Mouse (Mus musculus) C2C12 (cell line): ENCODE data around the gene Fkbp9.

Source experiments
- CEBPB ChIP-seq: IDR thresholded peaks from one replicate; pipeline ENCODE4 v1.6.1; 2011; ENCODE audit warnings: low read depth, mild to moderate bottlenecking, control low read depth, moderate library complexity
- CTCF ChIP-seq: IDR thresholded peaks from one replicate; pipeline ENCODE4 v1.5.1; 2011; ENCODE audit not compliant: control insufficient read depth, insufficient read depth, insufficient read length
- MAX ChIP-seq: IDR thresholded peaks from one replicate; pipeline ENCODE4 v1.6.1; 2011; ENCODE audit warnings: mild to moderate bottlenecking, control low read depth
- MYOD1 ChIP-seq: IDR thresholded peaks from one replicate; pipeline ENCODE4 v1.6.1; 2011; ENCODE audit warnings: low read depth; ENCODE audit not compliant: control insufficient read depth, insufficient read length
- MYOG ChIP-seq: IDR thresholded peaks from one replicate; pipeline ENCODE4 v1.6.1; 2011; ENCODE audit not compliant: control insufficient read depth, insufficient read length; ENCODE audit errors: extremely low read depth
- USF1 ChIP-seq: IDR thresholded peaks from one replicate; pipeline ENCODE4 v1.6.1; 2011; ENCODE audit warnings: low read depth, mild to moderate bottlenecking, control low read depth, moderate library complexity

DNA sequence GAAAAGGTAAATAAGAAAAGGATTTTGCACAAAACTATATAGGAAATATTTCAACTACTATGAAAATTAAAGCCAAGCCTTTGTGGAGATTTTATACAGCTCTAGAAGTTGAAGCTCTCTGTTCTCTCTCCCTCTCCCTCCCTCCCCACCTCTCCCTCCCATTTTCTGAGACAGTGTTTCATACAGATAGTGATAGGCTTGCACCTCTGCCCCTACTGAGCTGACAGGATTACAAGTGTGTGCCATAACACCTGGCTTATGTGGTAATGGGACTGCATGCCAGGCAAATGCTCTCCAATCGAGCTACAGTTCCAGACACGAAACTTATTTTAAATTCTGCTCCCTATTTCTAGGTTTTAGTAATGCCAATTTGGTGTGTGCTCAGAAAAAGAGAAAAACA, 79.1 kb downstream of the Fkbp9 start:
- no peak for TF ChIP-seq CTCF
- no peak for TF ChIP-seq USF1
- TF ChIP-seq CEBPB = no peak
- TF ChIP-seq MYOD1 = no peak
- TF ChIP-seq MAX = no peak
- no peak for TF ChIP-seq MYOG
